Mouse (Mus musculus): ENCODE data around the gene Brf1. TPM values are rescaled to one million over a fixed set of nuclear protein-coding genes. Genes with fewer than 3 reads are reported as not detected.

Gene Brf1
- polyA plus RNA-seq, 1 experiment from 2014 or later: 32.5 TPM

GRCm38 (mm10) chr12:113002667-113003066 lies 2.2 kb upstream of the Brf1 start:
- Histone ChIP-seq H3K4me2 (no peak overlapping the region), H3K36me3 (no peaks in the 10 kb centered on the region), H3K4me1 (peaks cover 24% of the 10 kb centered on the region), H3K27me3 (replicated peaks) (no peaks in the 10 kb centered on the region), H3K9me3 (no peaks in the 10 kb centered on the region), H3K4me3 (no peak overlapping the region), H3K9ac (no peak overlapping the region), H3K27ac (replicated peaks) (no peak overlapping the region)
- ATAC-seq (ENCODE audit: extremely low read depth, insufficient number of reproducible peaks, low FRiP score, low TSS enrichment): no peak
- 37% methylated on average over 2 of the region's 2 CpGs for WGBS

GRCm38 (mm10) chr12:113001133-113001474 lies 600 bp upstream of the Brf1 start:
- peaks cover 4% of the 10 kb centered on the region; the same call in 1 of the 2 replicates for H3K36me3 ChIP-seq
- peaks cover 34% of the 10 kb centered on the region for H3K4me1 ChIP-seq
- H3K4me3 ChIP-seq: peak overlapping the region; percentile 64
- H3K9ac ChIP-seq: peak overlapping the region; percentile 83
- 2% methylated on average over 5 of the region's 5 CpGs for WGBS
- peak overlapping the region; percentile 92 for H3K27ac ChIP-seq (replicated peaks)
- H3K9me3 ChIP-seq: no peaks in the 10 kb centered on the region
- no peak for ATAC-seq (ENCODE audit: extremely low read depth, insufficient number of reproducible peaks, low FRiP score, low TSS enrichment)
- no peaks in the 10 kb centered on the region for H3K27me3 ChIP-seq (replicated peaks)
- H3K4me2 ChIP-seq: peak overlapping the region; percentile 81

- H3K4me3 ChIP-seq: peak overlapping the region; percentile 64
- no peak for ATAC-seq (ENCODE audit: extremely low read depth, insufficient number of reproducible peaks, low FRiP score, low TSS enrichment)
- WGBS: 2% methylated on average over 56 of the region's 56 CpGs
These were observed 773 bp downstream of the Brf1 start for GRCm38 (mm10) chr12:112999569-113000293.

DNA sequence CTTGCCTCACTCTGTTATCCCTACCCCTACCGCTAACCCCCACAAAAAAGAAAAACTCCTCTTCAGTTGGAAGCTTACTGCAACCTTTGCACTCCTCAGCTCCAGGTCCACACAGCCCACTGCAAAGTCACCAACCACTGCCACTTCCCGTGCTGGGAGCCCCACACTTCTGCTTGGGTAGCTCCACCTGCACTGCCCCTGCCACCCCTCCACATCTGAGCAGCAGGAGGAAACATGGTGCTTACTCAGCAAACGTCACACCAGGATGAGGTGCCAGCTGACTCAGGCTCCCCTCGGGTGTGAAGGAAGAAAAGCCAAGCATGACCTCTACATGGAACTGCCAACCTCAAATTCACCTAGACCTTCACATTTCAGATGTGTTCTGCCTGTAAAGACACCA lies 6.4 kb downstream of the Brf1 start:
- WGBS: 72% methylated on average over 4 of the region's 4 CpGs
- Histone ChIP-seq H3K9ac (no peak overlapping the region), H3K27me3 (replicated peaks) (no peaks in the 10 kb centered on the region), H3K9me3 (no peaks in the 10 kb centered on the region), H3K36me3 (peaks cover 34% of the 10 kb centered on the region), H3K4me2 (no peak overlapping the region), H3K4me1 (peaks cover 33% of the 10 kb centered on the region), H3K27ac (replicated peaks) (no peak overlapping the region), H3K4me3 (no peak overlapping the region)
- no peak for ATAC-seq (ENCODE audit: extremely low read depth, insufficient number of reproducible peaks, low FRiP score, low TSS enrichment)

More at GRCm38 (mm10) chr12:112999569-113000293, 773 bp downstream of the Brf1 start:
- Histone ChIP-seq H3K27ac (replicated peaks) (peak overlapping the region; percentile 92), H3K4me2 (peak overlapping the region; percentile 75), H3K36me3 (peaks cover 10% of the 10 kb centered on the region; the same call in 1 of the 2 replicates), H3K27me3 (replicated peaks) (no peaks in the 10 kb centered on the region), H3K9ac (peak overlapping the region; percentile 89), H3K9me3 (no peaks in the 10 kb centered on the region), H3K4me1 (peaks cover 37% of the 10 kb centered on the region)

- 74% methylated on average over 2 of the region's 2 CpGs for WGBS
- Histone ChIP-seq H3K9me3 (no peaks in the 10 kb centered on the region), H3K27me3 (replicated peaks) (no peaks in the 10 kb centered on the region), H3K4me2 (no peak overlapping the region), H3K36me3 (peaks cover 47% of the 10 kb centered on the region), H3K4me3 (no peak overlapping the region), H3K9ac (no peak overlapping the region), H3K27ac (replicated peaks) (no peak overlapping the region), H3K4me1 (peaks cover 16% of the 10 kb centered on the region)
- no peak for ATAC-seq (ENCODE audit: extremely low read depth, insufficient number of reproducible peaks, low FRiP score, low TSS enrichment)
These were observed 9.1 kb downstream of the Brf1 start for GRCm38 (mm10) chr12:112991444-112991843.

- no peaks in the 10 kb centered on the region for H3K9me3 ChIP-seq
- no peak overlapping the region for H3K27ac ChIP-seq (replicated peaks)
- no peak for ATAC-seq (ENCODE audit: extremely low read depth, insufficient number of reproducible peaks, low FRiP score, low TSS enrichment)
- no peak overlapping the region for H3K4me2 ChIP-seq
- WGBS: 87% methylated on average over 5 of the region's 5 CpGs
- H3K27me3 ChIP-seq (replicated peaks): no peaks in the 10 kb centered on the region
- no peak overlapping the region for H3K9ac ChIP-seq
- peaks cover 51% of the 10 kb centered on the region for H3K36me3 ChIP-seq
- peaks cover 16% of the 10 kb centered on the region for H3K4me1 ChIP-seq
- H3K4me3 ChIP-seq: no peak overlapping the region
These were observed 9.6 kb downstream of the Brf1 start for GRCm38 (mm10) chr12:112990706-112991405.

DNA sequence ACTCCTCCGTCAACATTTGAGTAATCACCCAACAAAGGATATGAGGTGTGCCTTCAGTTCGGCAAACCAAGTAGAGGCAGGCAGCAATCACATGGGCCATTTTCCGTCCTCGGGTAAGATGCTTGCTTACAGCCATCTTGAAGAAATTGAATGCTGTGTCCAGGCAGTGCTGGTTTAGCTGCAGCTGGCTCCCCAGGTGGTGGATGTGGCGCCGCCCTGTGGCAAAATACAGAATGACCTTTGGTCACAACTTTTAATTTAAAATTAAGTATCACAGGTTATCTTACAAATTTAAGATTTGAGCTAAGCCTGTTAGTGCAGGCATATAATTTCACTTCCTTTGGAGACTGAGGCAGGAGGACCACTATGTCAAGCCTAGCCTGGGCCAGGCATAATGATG lies 12.6 kb downstream of the Brf1 start:
- H3K36me3 ChIP-seq: peaks cover 71% of the 10 kb centered on the region
- no peaks in the 10 kb centered on the region for H3K27me3 ChIP-seq (replicated peaks)
- H3K4me3 ChIP-seq: no peak overlapping the region
- no peak overlapping the region for H3K9ac ChIP-seq
- H3K27ac ChIP-seq (replicated peaks): no peak overlapping the region
- 72% methylated on average over 6 of the region's 6 CpGs for WGBS
- no peaks in the 10 kb centered on the region for H3K9me3 ChIP-seq
- peaks cover 10% of the 10 kb centered on the region for H3K4me1 ChIP-seq
- no peak overlapping the region for H3K4me2 ChIP-seq
- no peak for ATAC-seq (ENCODE audit: extremely low read depth, insufficient number of reproducible peaks, low FRiP score, low TSS enrichment)

GRCm38 (mm10) chr12:112985346-112985745 lies 15.2 kb downstream of the Brf1 start:
- H3K27me3 ChIP-seq (replicated peaks): no peaks in the 10 kb centered on the region
- peaks cover 22% of the 10 kb centered on the region for H3K4me1 ChIP-seq
- H3K9me3 ChIP-seq: no peaks in the 10 kb centered on the region
- no peak overlapping the region for H3K4me3 ChIP-seq
- no peak overlapping the region for H3K4me2 ChIP-seq
- WGBS: 93% methylated on average over 6 of the region's 6 CpGs
- H3K9ac ChIP-seq: no peak overlapping the region
- no peak overlapping the region for H3K27ac ChIP-seq (replicated peaks)
- H3K36me3 ChIP-seq: peaks cover 73% of the 10 kb centered on the region
- no peak for ATAC-seq (ENCODE audit: extremely low read depth, insufficient number of reproducible peaks, low FRiP score, low TSS enrichment)

- WGBS: 61% methylated on average over 2 of the region's 2 CpGs
These were observed 18.5 kb downstream of the Brf1 start for GRCm38 (mm10) chr12:112982031-112982430.

DNA sequence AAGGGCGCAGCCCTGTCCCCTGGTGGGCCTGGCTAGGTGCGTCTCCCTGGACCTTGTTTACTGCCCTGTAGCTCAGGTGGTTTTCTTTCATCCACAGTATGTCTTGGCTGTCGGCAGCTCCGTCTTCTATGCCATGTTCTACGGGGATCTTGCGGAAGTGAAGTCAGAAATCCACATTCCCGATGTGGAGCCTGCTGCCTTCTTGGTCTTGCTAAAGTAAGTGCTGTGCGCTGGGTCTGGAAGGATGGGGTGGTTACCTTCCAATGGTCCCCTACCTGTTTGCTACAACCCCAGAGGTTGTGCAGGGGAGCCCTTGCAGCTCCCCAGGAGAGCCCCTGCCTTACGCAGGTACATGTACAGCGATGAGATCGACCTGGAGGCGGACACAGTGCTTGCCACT lies 23.3 kb downstream of the Brf1 start:
- 41% methylated on average over 12 of the region's 12 CpGs for WGBS
- peaks cover 76% of the 10 kb centered on the region for H3K36me3 ChIP-seq
- peak overlapping the region; percentile 84 for H3K4me2 ChIP-seq
- H3K9me3 ChIP-seq: no peaks in the 10 kb centered on the region
- peak overlapping the region; percentile 93 for H3K27ac ChIP-seq (replicated peaks)
- H3K27me3 ChIP-seq (replicated peaks): no peaks in the 10 kb centered on the region
- H3K4me3 ChIP-seq: peak overlapping the region; percentile 77
- no peak for ATAC-seq (ENCODE audit: extremely low read depth, insufficient number of reproducible peaks, low FRiP score, low TSS enrichment)
- H3K9ac ChIP-seq: peak overlapping the region; percentile 92
- peaks cover 34% of the 10 kb centered on the region for H3K4me1 ChIP-seq

More at GRCm38 (mm10) chr12:112982031-112982430, 18.5 kb downstream of the Brf1 start:
- no peak overlapping the region for H3K9ac ChIP-seq
- no peak overlapping the region for H3K4me2 ChIP-seq
- ATAC-seq (ENCODE audit: extremely low read depth, insufficient number of reproducible peaks, low FRiP score, low TSS enrichment): no peak
- no peaks in the 10 kb centered on the region for H3K27me3 ChIP-seq (replicated peaks)
- H3K4me3 ChIP-seq: no peak overlapping the region
- H3K27ac ChIP-seq (replicated peaks): peak overlapping the region; percentile 50
- H3K9me3 ChIP-seq: no peaks in the 10 kb centered on the region
- peaks cover 29% of the 10 kb centered on the region for H3K4me1 ChIP-seq
- peaks cover 92% of the 10 kb centered on the region for H3K36me3 ChIP-seq

GRCm38 (mm10) chr12:112976371-112977073 lies 24.0 kb downstream of the Brf1 start, which contains the start of gene Btbd6:
Gene Btbd6, plus strand, starts transcription at chr12:112976482.
- Histone ChIP-seq H3K27me3 (replicated peaks) (no peaks in the 10 kb centered on the region), H3K4me2 (peak within 1 kb of the TSS; percentile 84), H3K4me3 (peak within 1 kb of the TSS; percentile 77), H3K4me1 (peaks cover 28% of the 10 kb centered on the region), H3K9me3 (no peaks in the 10 kb centered on the region), H3K27ac (replicated peaks) (peak within 1 kb of the TSS; percentile 93), H3K36me3 (peaks cover 77% of the 10 kb centered on the region), H3K9ac (peak within 1 kb of the TSS; percentile 92)
- WGBS: under 1% methylated on average over 73 of the region's 80 CpGs
- peak; percentile 85 for ATAC-seq (ENCODE audit: extremely low read depth, insufficient number of reproducible peaks, low FRiP score, low TSS enrichment)

Data from heart, embryonic 13.5 days (tissue).